Mouse (Mus musculus) liver, embryonic 16.5 days (tissue): Measurements from ENCODE around the gene Rhoj. TPM values are rescaled to one million over a fixed set of nuclear protein-coding genes. Genes with fewer than 3 reads are reported as not detected.

Experiments used
- ATAC-seq: fragments of 200-750 bp; cut with Nextera tagmentation; 2 replicates; pipeline ENCODE4 v1.8.0; 2017; ENCODE audit warnings: low read depth, mild to moderate bottlenecking, moderate number of reproducible peaks, moderate library complexity
- H3K27ac ChIP-seq: fragments of 300-500 bp; sonication (generic); 2 replicates; pipeline ENCODE4 v1.5.1; 2014; ENCODE audit warnings: mild to moderate bottlenecking, low read length
- H3K27me3 ChIP-seq: fragments of 300-500 bp; sonication (generic); 2 replicates; pipeline ENCODE4 v1.6.1; 2014; ENCODE audit warnings: low read depth, low read length, mixed read lengths; ENCODE audit not compliant: control insufficient read depth, insufficient read depth
- H3K36me3 ChIP-seq: fragments of 300-500 bp; sonication (generic); 2 replicates; pipeline ENCODE4 v1.6.1; 2014; ENCODE audit warnings: mild to moderate bottlenecking; ENCODE audit not compliant: control insufficient read depth, insufficient read depth
- H3K4me1 ChIP-seq: fragments of 300-500 bp; sonication (generic); 2 replicates; pipeline ENCODE4 v1.6.1; 2014; ENCODE audit warnings: low read depth, low read length, mixed read lengths; ENCODE audit not compliant: control insufficient read depth
- H3K4me2 ChIP-seq: fragments of 300-500 bp; sonication (generic); 2 replicates; pipeline ENCODE4 v1.6.1; 2014; ENCODE audit warnings: low read depth, low read length, mixed read lengths
- H3K4me3 ChIP-seq: fragments of 300-500 bp; sonication (generic); 2 replicates; pipeline ENCODE4 v1.5.1; 2014; ENCODE audit warnings: low read depth, mild to moderate bottlenecking, low read length
- H3K9ac ChIP-seq: fragments of 300-500 bp; sonication (generic); 2 replicates; pipeline ENCODE4 v1.6.1; 2014; ENCODE audit warnings: low read depth, low read length
- H3K9me3 ChIP-seq: fragments of 300-500 bp; sonication (generic); replicated peaks from 2 replicates; pipeline ENCODE4 v1.6.1; 2016; ENCODE audit warnings: low read length; ENCODE audit not compliant: control insufficient read depth
- WGBS: fragments of 180-500 bp; shearing (Covaris S2); extraction: QIAGEN DNeasy Blood & Tissue Kit; methylation state at CpG from one replicate; pipeline ENCODE4 v1.1.7; 2014; ENCODE audit not compliant: insufficient replicate concordance; 5-methylcytosine and 5-hydroxymethylcytosine counted together
- polyA plus RNA-seq: library from polyadenylated mRNA; unstranded; fragments of >200 nt; fragmentation: Nextera tagmentation; extraction: Ambion mirVana; gene quantifications from 2 replicates; pipeline ENCODE4 v1.2.1, GENCODE M21; 2015

Rhoj gene
- polyA plus RNA-seq, 1 experiment from 2014 or later = 6.6 TPM

GRCm38 (mm10) chr12:75368527-75368926, 60.4 kb downstream of the Rhoj start:
- no peaks in the 10 kb centered on the region for H3K4me1 ChIP-seq
- H3K9me3 ChIP-seq = no peaks in the 10 kb centered on the region
- H3K36me3 ChIP-seq = no peaks in the 10 kb centered on the region
- no peak overlapping the region for H3K4me2 ChIP-seq
- H3K27me3 ChIP-seq = no peaks in the 10 kb centered on the region
- ATAC-seq = no peak
- no peak overlapping the region for H3K9ac ChIP-seq
- no peak overlapping the region for H3K27ac ChIP-seq
- WGBS = 69% methylated on average over 5 of the region's 5 CpGs
- H3K4me3 ChIP-seq = no peak overlapping the region

GRCm38 (mm10) chr12:75369418-75369851, 61.3 kb downstream of the Rhoj start:
- Histone ChIP-seq H3K9me3 (no peaks in the 10 kb centered on the region), H3K27ac (no peak overlapping the region), H3K4me3 (no peak overlapping the region), H3K27me3 (no peaks in the 10 kb centered on the region), H3K4me2 (no peak overlapping the region), H3K36me3 (no peaks in the 10 kb centered on the region), H3K9ac (no peak overlapping the region), H3K4me1 (no peaks in the 10 kb centered on the region)
- WGBS = 41% methylated on average over 2 of the region's 2 CpGs
- no peak for ATAC-seq

GRCm38 (mm10) chr12:75374437-75374836, 66.3 kb downstream of the Rhoj start:
- H3K27ac ChIP-seq = no peak overlapping the region
- no peak overlapping the region for H3K4me2 ChIP-seq
- no peak for ATAC-seq
- H3K4me3 ChIP-seq = no peak overlapping the region
- H3K9ac ChIP-seq = no peak overlapping the region
- H3K27me3 ChIP-seq = no peaks in the 10 kb centered on the region
- WGBS = 82% methylated on average over 10 of the region's 10 CpGs
- no peaks in the 10 kb centered on the region for H3K36me3 ChIP-seq
- no peaks in the 10 kb centered on the region for H3K9me3 ChIP-seq
- H3K4me1 ChIP-seq = no peaks in the 10 kb centered on the region

- no peak for ATAC-seq
- no peak overlapping the region for H3K27ac ChIP-seq
- H3K4me2 ChIP-seq = no peak overlapping the region
- no peaks in the 10 kb centered on the region for H3K9me3 ChIP-seq
- H3K27me3 ChIP-seq = no peaks in the 10 kb centered on the region
- H3K36me3 ChIP-seq = no peaks in the 10 kb centered on the region
- H3K9ac ChIP-seq = no peak overlapping the region
- H3K4me3 ChIP-seq = no peak overlapping the region
- WGBS = 79% methylated on average over 12 of the region's 12 CpGs
- H3K4me1 ChIP-seq = no peaks in the 10 kb centered on the region
These were observed 66.9 kb downstream of the Rhoj start for GRCm38 (mm10) chr12:75375060-75375459.

GRCm38 (mm10) chr12:75376126-75376525, 68.0 kb downstream of the Rhoj start:
- no peaks in the 10 kb centered on the region for H3K27me3 ChIP-seq
- H3K27ac ChIP-seq = no peak overlapping the region
- H3K4me3 ChIP-seq = no peak overlapping the region
- H3K9ac ChIP-seq = no peak overlapping the region
- no peaks in the 10 kb centered on the region for H3K4me1 ChIP-seq
- H3K4me2 ChIP-seq = no peak overlapping the region
- no peak for ATAC-seq
- WGBS = 70% methylated on average over 6 of the region's 6 CpGs
- H3K36me3 ChIP-seq = no peaks in the 10 kb centered on the region
- H3K9me3 ChIP-seq = no peaks in the 10 kb centered on the region

- WGBS = 72% methylated on average over 9 of the region's 9 CpGs
- Histone ChIP-seq H3K9me3 (no peaks in the 10 kb centered on the region), H3K27ac (no peak overlapping the region), H3K4me3 (no peak overlapping the region), H3K9ac (no peak overlapping the region), H3K4me1 (no peaks in the 10 kb centered on the region), H3K4me2 (no peak overlapping the region), H3K36me3 (no peaks in the 10 kb centered on the region), H3K27me3 (no peaks in the 10 kb centered on the region)
- no peak for ATAC-seq
These were observed 78.6 kb downstream of the Rhoj start for GRCm38 (mm10) chr12:75386731-75387130.

- H3K36me3 ChIP-seq = no peaks in the 10 kb centered on the region
- H3K9me3 ChIP-seq = no peaks in the 10 kb centered on the region
- H3K4me3 ChIP-seq = no peak overlapping the region
- no peaks in the 10 kb centered on the region for H3K4me1 ChIP-seq
- no peak overlapping the region for H3K9ac ChIP-seq
- no peak overlapping the region for H3K27ac ChIP-seq
- 76% methylated on average over 8 of the region's 8 CpGs for WGBS
- no peak overlapping the region for H3K4me2 ChIP-seq
- no peak for ATAC-seq
- H3K27me3 ChIP-seq = no peaks in the 10 kb centered on the region
These were observed 79.0 kb downstream of the Rhoj start for GRCm38 (mm10) chr12:75387156-75387555.

GRCm38 (mm10) chr12:75387846-75388245, 79.7 kb downstream of the Rhoj start:
- H3K27ac ChIP-seq = no peak overlapping the region
- no peaks in the 10 kb centered on the region for H3K27me3 ChIP-seq
- no peak for ATAC-seq
- H3K4me3 ChIP-seq = no peak overlapping the region
- H3K4me1 ChIP-seq = no peaks in the 10 kb centered on the region
- no peaks in the 10 kb centered on the region for H3K36me3 ChIP-seq
- H3K9ac ChIP-seq = no peak overlapping the region
- WGBS = 70% methylated on average over 15 of the region's 15 CpGs
- no peaks in the 10 kb centered on the region for H3K9me3 ChIP-seq
- H3K4me2 ChIP-seq = no peak overlapping the region

- H3K4me2 ChIP-seq = no peak overlapping the region
- H3K4me3 ChIP-seq = no peak overlapping the region
- ATAC-seq = no peak
- H3K27ac ChIP-seq = no peak overlapping the region
- no peaks in the 10 kb centered on the region for H3K4me1 ChIP-seq
- WGBS = 78% methylated on average over 9 of the region's 9 CpGs
- no peak overlapping the region for H3K9ac ChIP-seq
- no peaks in the 10 kb centered on the region for H3K27me3 ChIP-seq
- no peaks in the 10 kb centered on the region for H3K9me3 ChIP-seq
- H3K36me3 ChIP-seq = no peaks in the 10 kb centered on the region
These were observed 80.4 kb downstream of the Rhoj start for GRCm38 (mm10) chr12:75388521-75388920.
